Mouse (Mus musculus) ES-Bruce4 (cell line): Measurements from ENCODE around the gene Olfr156.

Experiments
- CTCF ChIP-seq: IDR thresholded peaks from one replicate; pipeline ENCODE4 v1.8.1; 2011; ENCODE audit warnings: low read depth, low read length
- EP300 ChIP-seq: IDR thresholded peaks from 2 replicates; pipeline ENCODE4 v1.6.1; 2011; ENCODE audit warnings: low read depth, low read length; ENCODE audit not compliant: insufficient read depth
- POLR2A ChIP-seq: IDR thresholded peaks from one replicate; pipeline ENCODE4 v1.8.1; 2011; ENCODE audit warnings: low read length; ENCODE audit not compliant: insufficient read depth

GRCm38 (mm10) chr4:43795296-43795695, 28.4 kb downstream of the Olfr156 start:
- TF ChIP-seq POLR2A (no peak), CTCF (no peak), EP300 (peak; percentile 85; the same call in 1 of the 2 replicates)
